In the genomic region with DNA sequence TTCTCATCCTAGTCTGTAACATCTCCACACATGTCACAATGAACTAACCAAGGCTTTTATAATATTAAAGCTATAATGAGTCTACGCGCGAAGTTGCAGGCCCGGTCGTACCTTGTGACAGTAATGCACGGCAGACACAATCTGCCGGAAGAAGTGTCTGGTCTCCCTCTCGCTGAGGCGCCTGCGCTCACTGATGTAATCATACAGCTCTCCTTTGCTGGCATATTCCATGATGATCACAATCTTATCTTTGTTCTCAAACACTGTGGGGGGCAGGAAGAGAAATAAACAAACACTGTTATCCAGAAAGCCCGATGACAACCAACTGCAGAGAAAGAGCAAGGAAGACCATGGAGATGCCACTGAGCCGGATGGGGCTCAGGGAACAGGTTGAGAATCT, we compare ENCODE assay signal across 18 mouse cellular contexts. TPM values are rescaled to one million over a fixed set of nuclear protein-coding genes. Genes with fewer than 3 reads are reported as not detected.
DNase-seq lines count a peak whose midpoint lies in the region; ATAC-seq and TF ChIP-seq lines count a peak whose summit lies in the region.
"Had no signal": no experiment of that assay in that cellular context is flagged by ENCODE, and none has a peak within 500 bp of the region (broad histone marks: within the 10 kb centered on the region; RNA-seq: fewer than 3 reads in every experiment).

No protein-coding gene starts in this region.

- no peak for ATAC-seq in forebrain, embryonic 14.5 days

- H3K27ac ChIP-seq in gastrocnemius, adult 2 months: no peak overlapping the region
- 0 out of 2 replicates have a peak overlapping the region, but pooled peaks have one; percentile 5 for H3K27ac ChIP-seq in forebrain, embryonic 14.5 days (ENCODE audit: low read depth, low read length)
- H3K27ac ChIP-seq: liver, embryonic 15.5 days; macrophage; neural tube, embryonic 12.5 days had no signal

- peaks cover 5% of the 10 kb centered on the region; the same call in 1 of the 2 replicates for H3K36me3 ChIP-seq in forebrain, embryonic 14.5 days (ENCODE audit: control insufficient read depth, insufficient read depth, low read length)
- H3K36me3 ChIP-seq: liver, embryonic 15.5 days had no signal

- H3K9ac ChIP-seq in forebrain, embryonic 14.5 days (ENCODE audit: low read length): no peak overlapping the region
- H3K9ac ChIP-seq: embryonic facial prominence, embryonic 13.5 days; heart, embryonic 12.5 days; liver, embryonic 15.5 days; neural tube, embryonic 12.5 days had no signal

- no peak overlapping the region for H3K4me3 ChIP-seq in gastrocnemius, adult 2 months
- H3K4me3 ChIP-seq in forebrain, embryonic 14.5 days (ENCODE audit: low read depth, low read length): no peak overlapping the region
- H3K4me3 ChIP-seq: embryonic facial prominence, embryonic 13.5 days; heart, embryonic 12.5 days; liver, embryonic 15.5 days; neural tube, embryonic 12.5 days had no signal

- no peak for TF ChIP-seq CTCF in gastrocnemius, adult 2 months (IDR thresholded peaks at IDR 0.05)

- H3K4me2 ChIP-seq in forebrain, embryonic 14.5 days (ENCODE audit: low read length): no peak overlapping the region
- H3K4me2 ChIP-seq: embryonic facial prominence, embryonic 13.5 days; heart, embryonic 12.5 days; liver, embryonic 15.5 days; midbrain, embryonic 11.5 days; neural tube, embryonic 12.5 days had no signal

- DNase-seq in gastrocnemius, adult 2 months: peak; percentile 7
- no peak for DNase-seq in gastrocnemius, adult 18-20 months (ENCODE audit: low spot score)
- peak; percentile 55 for DNase-seq in layer of hippocampus, adult 11-12 months (ENCODE audit: low spot score)
- DNase-seq in layer of hippocampus, adult 18-20 months (ENCODE audit: low spot score in 2 of 2): no peak
- peak; percentile 40 for DNase-seq in MN1 (ENCODE audit: low spot score)
- no peak for DNase-seq in forebrain, embryonic 14.5 days (ENCODE audit: low spot score)
- no peak for DNase-seq in ovary, postnatal 36 days (ENCODE audit: low spot score)
- DNase-seq: cerebellum, adult 8-10 months; kidney, adult 8-10 months; kidney, postnatal 14 days; right cerebral cortex, postnatal 25 days; thymus, postnatal 36 days had no signal

- 77% methylated on average over 12 of the region's 12 CpGs for WGBS in forebrain, embryonic 14.5 days

- H3K27me3 ChIP-seq in forebrain, embryonic 14.5 days (replicated peaks; ENCODE audit: control insufficient read depth, insufficient read depth, low read length): no peaks in the 10 kb centered on the region
- H3K27me3 ChIP-seq: embryonic facial prominence, embryonic 13.5 days; heart, embryonic 12.5 days; liver, embryonic 15.5 days; neural tube, embryonic 12.5 days had no signal

- peaks cover 27% of the 10 kb centered on the region; the same call in 1 of the 2 replicates for H3K4me1 ChIP-seq in forebrain, embryonic 14.5 days (ENCODE audit: control insufficient read depth, insufficient read depth, low read length)
- H3K4me1 ChIP-seq: liver, embryonic 15.5 days had no signal

- intact Hi-C loops in gastrocnemius, adult 2 months (cut with DNase I): no loop called here

- no peaks in the 10 kb centered on the region for H3K9me3 ChIP-seq in forebrain, embryonic 14.5 days (replicated peaks; ENCODE audit: control insufficient read depth, low read length)
- H3K9me3 ChIP-seq: embryonic facial prominence, embryonic 13.5 days; heart, embryonic 12.5 days; liver, embryonic 15.5 days; neural tube, embryonic 12.5 days had no signal

RNA-seq across cellular contexts. Expression of a gene that starts 46.5 kb away (rescaled TPM):
- 10 to 100 TPM; 21.4 to 31.0 TPM for total RNA-seq in gastrocnemius, adult 2 months (2021)
- total RNA-seq in gastrocnemius, adult 18-20 months (2021): 10 to 100 TPM; 25.0 to 28.4 TPM
- 10 to 100 TPM; 62.7 to 66.4 TPM for total RNA-seq in layer of hippocampus, adult 18-20 months (2021)
- 12.6 and 12.9 TPM in 2 replicates for polyA plus RNA-seq in forebrain, embryonic 14.5 days (2014; fragmentation: Nextera tagmentation; extraction: Ambion mirVana)

Comparison
In these comparisons a context has a peak if more than half of its experiments do, and no peak if none do; other contexts are left out.
1. DNase-seq: peak in gastrocnemius, adult 2 months (single experiment), layer of hippocampus, adult 11-12 months (single experiment) and MN1 (single experiment); none in gastrocnemius, adult 18-20 months (single experiment), layer of hippocampus, adult 18-20 months (0 of 2), forebrain, embryonic 14.5 days (single experiment) and ovary, postnatal 36 days (single experiment).